Mouse (Mus musculus): ENCODE results near the gene Dut. TPM values are rescaled to one million over a fixed set of nuclear protein-coding genes. Genes with fewer than 3 reads are reported as not detected.

The Dut gene
- polyA plus RNA-seq (2016; fragmentation: Nextera tagmentation; extraction: Ambion mirVana) = 150 and 180 TPM in 2 replicates

DNA sequence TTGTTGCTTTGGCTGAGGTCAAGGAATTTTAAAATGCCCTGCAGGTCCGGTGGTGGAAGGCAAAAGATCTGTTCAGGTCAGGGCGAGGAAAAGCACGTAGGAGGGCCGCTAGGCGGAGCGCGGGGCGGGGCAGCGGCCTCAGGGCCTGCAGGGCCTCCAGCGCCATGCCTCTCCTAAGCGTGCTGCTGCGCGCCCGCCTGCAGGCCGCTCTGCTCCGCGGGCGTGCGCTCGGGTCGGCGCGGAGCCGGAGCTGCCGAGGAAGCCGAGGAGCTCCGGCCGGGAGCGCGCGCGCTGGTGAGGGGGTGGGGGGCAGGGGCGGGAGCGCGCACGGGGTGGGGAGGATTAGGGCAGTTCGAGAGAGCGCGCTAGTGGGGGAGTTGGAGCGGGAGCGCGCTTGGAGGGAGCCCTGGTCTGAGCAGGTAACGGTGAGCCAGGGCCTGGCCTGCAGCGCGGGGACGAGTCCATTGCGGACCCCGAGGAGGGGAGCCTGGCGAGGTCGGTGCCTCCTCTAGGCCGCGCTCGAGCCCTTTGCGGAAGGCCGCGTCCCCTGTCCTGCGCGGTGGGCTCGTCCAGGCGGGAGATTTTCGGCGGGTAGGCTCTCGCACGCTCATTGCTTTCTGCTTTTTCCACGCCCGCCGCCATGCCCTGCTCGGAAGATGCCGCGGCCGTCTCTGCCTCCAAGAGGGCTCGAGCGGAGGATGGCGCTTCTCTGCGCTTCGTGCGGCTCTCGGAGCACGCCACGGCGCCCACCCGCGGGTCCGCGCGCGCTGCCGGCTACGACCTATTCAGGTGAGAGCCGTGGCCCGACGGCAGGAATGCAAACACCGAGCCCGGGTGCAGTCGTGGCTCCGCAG lies at the start of gene Dut:
TSS of gene Dut (plus strand) at position 83 of the 854 bp plus-strand sequence.
- peak within 1 kb of the TSS; percentile 86 for H3K4me3 ChIP-seq

DNA sequence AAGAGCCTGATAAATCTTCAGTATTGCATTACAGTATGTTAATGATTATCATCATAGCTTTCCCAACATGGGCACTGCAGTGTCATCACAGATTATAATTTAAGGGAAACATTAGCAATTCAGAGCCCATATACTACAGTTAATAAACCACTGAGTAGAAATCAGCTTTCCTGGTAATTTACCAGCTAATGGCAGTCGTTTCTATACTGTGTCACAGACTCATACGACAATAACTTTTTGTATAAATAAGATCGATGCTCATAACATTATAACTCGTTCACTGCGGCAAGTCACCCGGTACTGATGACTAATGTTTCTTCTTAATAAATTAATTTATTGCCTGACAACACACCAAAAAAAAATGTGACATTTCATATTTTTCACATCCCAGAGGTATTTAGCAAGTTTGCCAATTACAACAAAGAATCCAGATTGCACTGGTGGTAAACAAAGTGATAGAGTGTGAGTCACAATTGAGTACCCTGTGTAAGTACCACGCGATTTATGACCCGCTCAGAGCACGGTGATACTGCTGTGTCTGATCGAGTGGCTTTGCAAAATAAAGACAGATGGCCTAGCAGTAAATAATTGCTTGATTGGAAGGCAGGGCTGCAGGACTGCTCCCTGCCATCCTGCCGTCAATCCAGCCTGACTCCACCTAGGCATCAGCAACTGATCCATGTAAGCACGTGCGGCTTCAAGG lies 37.9 kb upstream of the Dut start:
- WGBS = 81% methylated on average over 14 of the region's 14 CpGs
- Histone ChIP-seq H3K36me3 (no peaks in the 10 kb centered on the region), H3K27me3 (ENCODE audit: insufficient read depth, poor library complexity, severe bottlenecking) (no peaks in the 10 kb centered on the region), H3K9me3 (no peaks in the 10 kb centered on the region), H3K4me1 (peaks cover 11% of the 10 kb centered on the region), H3K27ac (no peak overlapping the region), H3K4me3 (no peak overlapping the region)
- DNase-seq (ENCODE audit: low spot score) = no peak

More for the DNA sequence above, at the start of gene Dut:
- Histone ChIP-seq H3K4me1 (peaks cover 16% of the 10 kb centered on the region; the same call in 1 of the 2 replicates), H3K9me3 (no peaks in the 10 kb centered on the region), H3K36me3 (peaks cover 27% of the 10 kb centered on the region), H3K27me3 (ENCODE audit: insufficient read depth, poor library complexity, severe bottlenecking) (no peaks in the 10 kb centered on the region), H3K27ac (peak within 1 kb of the TSS; percentile 96)
- WGBS = under 1% methylated on average over 95 of the region's 96 CpGs
- DNase-seq (ENCODE audit: low spot score) = peak; percentile 98

DNA sequence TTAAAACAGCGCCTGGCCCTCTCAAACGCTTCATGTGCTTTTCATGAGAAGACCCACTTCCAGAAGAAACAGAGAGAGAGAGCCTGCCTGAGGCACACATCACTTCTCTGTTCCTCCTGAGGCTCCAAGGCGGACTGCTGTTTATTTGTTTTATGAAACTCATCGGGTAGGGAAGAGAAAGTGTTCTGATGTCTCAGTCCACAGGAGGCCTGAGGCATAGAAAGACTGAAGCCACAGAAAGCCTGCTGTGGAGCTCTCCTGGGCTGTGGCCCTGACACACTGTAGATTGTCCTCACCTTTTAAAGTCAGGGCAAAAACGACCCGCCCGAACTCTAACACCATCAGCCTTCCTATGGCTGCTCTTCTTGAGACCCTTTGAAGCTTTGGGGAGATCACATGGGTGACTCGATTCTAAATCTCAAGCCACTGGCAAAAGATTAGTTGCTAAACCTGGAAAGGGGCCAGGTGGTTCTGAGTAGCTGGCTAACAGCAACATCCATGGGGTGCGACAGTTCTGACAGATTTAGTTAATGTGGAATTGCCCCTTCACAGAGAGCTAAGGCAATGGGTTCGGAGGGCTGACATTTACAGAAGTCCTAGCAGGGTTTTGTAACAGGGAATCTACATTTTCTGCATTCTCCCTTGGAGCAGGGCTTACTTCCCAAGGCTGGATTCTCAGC lies 35.0 kb upstream of the Dut start:
- Histone ChIP-seq H3K4me3 (no peak overlapping the region), H3K36me3 (no peaks in the 10 kb centered on the region), H3K27ac (0 out of 2 replicates have a peak overlapping the region, but pooled peaks have one; percentile 10), H3K27me3 (ENCODE audit: insufficient read depth, poor library complexity, severe bottlenecking) (no peaks in the 10 kb centered on the region), H3K9me3 (no peaks in the 10 kb centered on the region), H3K4me1 (peaks cover 11% of the 10 kb centered on the region)
- DNase-seq (ENCODE audit: low spot score) = no peak
- WGBS = 55% methylated on average over 10 of the region's 10 CpGs

DNA sequence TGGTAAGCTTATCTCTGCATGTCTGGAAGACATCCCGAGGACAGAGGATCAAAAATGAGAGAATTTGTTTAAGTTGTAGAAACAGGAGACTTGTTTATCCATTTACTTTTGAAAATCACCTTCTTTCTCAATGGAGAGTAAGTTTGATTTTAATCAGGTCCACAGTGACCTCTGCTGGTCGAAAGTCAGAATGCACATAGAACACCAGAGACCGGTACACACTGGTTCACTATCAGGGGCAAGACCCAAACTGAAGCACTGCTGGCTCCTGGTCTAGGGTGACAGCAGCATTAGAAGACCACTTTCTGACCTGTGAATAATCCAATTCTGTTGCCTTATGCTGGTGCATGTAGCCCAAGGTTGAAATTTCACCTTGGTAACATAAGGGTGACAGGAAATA lies 32.4 kb upstream of the Dut start:
- Histone ChIP-seq H3K9me3 (no peaks in the 10 kb centered on the region), H3K4me3 (no peak overlapping the region), H3K27ac (no peak overlapping the region), H3K4me1 (peaks cover 11% of the 10 kb centered on the region), H3K27me3 (ENCODE audit: insufficient read depth, poor library complexity, severe bottlenecking) (no peaks in the 10 kb centered on the region), H3K36me3 (no peaks in the 10 kb centered on the region)
- 4% methylated on average over 3 of the region's 3 CpGs for WGBS
- peak; percentile 82 for DNase-seq (ENCODE audit: low spot score)

DNA sequence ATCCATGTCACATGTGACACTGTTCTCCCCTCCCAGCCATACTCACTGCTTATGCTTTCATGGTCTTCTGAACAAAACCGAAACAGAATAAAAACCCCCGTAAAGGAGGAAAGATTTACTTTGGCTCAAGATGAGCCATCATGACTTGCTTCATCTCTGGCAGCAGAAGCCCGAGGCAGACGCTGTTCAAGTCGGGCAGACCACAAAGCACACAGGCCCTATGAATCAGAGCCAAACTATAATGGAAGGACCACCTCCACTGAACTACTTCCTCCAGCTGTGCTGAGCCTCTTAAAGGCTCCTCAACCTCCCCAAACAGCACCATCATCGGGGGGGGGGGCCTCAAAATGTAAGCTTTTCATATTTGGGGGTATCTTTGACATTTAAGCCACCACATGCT lies 29.7 kb upstream of the Dut start:
- H3K4me3 ChIP-seq = no peak overlapping the region
- 75% methylated on average over 6 of the region's 6 CpGs for WGBS

DNA sequence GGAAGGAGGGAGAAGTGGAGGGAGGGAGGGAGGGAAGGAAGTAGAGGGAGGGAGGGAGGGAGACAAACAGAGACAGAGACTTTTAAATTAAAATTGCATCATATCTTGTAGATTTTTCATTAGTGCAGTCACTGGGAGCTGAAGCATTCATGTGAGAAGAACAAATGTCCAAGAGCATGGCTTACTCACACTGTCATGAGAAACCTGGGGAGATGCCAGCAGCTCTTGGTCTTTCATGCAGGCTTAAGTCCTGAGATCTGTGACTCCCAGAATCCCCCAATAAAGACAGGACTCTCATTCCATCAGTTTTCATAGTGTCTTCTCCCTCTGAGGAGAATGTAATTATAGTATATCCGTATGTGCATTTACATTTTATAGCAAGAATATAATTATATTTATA lies 28.4 kb upstream of the Dut start:
- H3K27ac ChIP-seq = no peak overlapping the region
- H3K4me1 ChIP-seq = no peaks in the 10 kb centered on the region
- H3K36me3 ChIP-seq = no peaks in the 10 kb centered on the region
- DNase-seq (ENCODE audit: low spot score) = no peak
- H3K27me3 ChIP-seq (ENCODE audit: insufficient read depth, poor library complexity, severe bottlenecking) = no peaks in the 10 kb centered on the region
- no peaks in the 10 kb centered on the region for H3K9me3 ChIP-seq
- 84% methylated on average over 1 of the region's 1 CpGs for WGBS
- no peak overlapping the region for H3K4me3 ChIP-seq

More for the DNA sequence above, 29.7 kb upstream of the Dut start:
- no peaks in the 10 kb centered on the region for H3K9me3 ChIP-seq
- H3K27me3 ChIP-seq (ENCODE audit: insufficient read depth, poor library complexity, severe bottlenecking) = no peaks in the 10 kb centered on the region
- no peak for DNase-seq (ENCODE audit: low spot score)
- H3K36me3 ChIP-seq = no peaks in the 10 kb centered on the region
- H3K4me1 ChIP-seq = peaks cover under 1% of the 10 kb centered on the region; the same call in 1 of the 2 replicates
- H3K27ac ChIP-seq = no peak overlapping the region

DNA sequence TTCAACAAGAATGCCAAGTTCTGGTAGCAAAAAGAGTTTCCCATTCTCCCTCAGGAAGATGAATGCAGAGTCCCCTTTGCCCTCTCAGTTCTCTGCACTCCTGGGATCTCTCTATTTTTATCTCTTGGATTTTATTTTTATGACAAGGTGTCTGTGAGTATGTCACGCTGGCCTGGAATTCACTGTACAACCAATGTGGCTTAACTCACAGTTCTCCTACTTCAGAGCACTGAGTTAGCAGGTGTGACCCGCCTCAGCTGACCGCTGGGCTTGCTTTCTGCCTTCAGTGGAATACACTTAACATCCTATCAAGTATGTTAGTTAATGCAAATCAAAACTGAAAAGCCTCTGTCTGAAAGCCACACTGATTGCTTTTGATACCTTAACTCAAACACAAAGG lies 27.7 kb upstream of the Dut start:
- H3K4me3 ChIP-seq = no peak overlapping the region
- no peaks in the 10 kb centered on the region for H3K27me3 ChIP-seq (ENCODE audit: insufficient read depth, poor library complexity, severe bottlenecking)
- H3K36me3 ChIP-seq = no peaks in the 10 kb centered on the region
- WGBS = 69% methylated on average over 3 of the region's 3 CpGs
- no peaks in the 10 kb centered on the region for H3K9me3 ChIP-seq
- no peak overlapping the region for H3K27ac ChIP-seq
- no peaks in the 10 kb centered on the region for H3K4me1 ChIP-seq
- no peak for DNase-seq (ENCODE audit: low spot score)

DNA sequence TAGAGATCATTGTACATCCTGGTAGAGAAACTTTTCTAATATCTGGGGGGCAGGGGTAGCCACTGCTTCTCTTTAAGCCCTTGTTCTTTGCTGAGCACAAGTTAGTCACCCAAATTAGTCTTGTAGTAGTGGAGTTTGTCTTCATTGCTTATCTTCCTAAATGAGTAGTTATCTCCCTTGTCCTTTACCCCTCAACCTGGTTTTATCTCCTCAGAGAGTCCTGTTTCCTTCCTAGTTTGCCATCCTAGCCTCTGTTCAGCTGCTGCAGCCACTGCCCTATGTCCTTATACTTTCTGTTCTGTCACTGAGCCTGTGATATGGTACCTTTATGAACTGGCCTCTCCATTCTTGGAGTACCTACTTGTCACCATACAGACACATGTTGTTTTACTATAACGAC lies 25.3 kb upstream of the Dut start:
- Histone ChIP-seq H3K9me3 (no peaks in the 10 kb centered on the region), H3K27ac (no peak overlapping the region), H3K27me3 (ENCODE audit: insufficient read depth, poor library complexity, severe bottlenecking) (no peaks in the 10 kb centered on the region), H3K4me3 (no peak overlapping the region), H3K4me1 (no peaks in the 10 kb centered on the region), H3K36me3 (no peaks in the 10 kb centered on the region)
- no peak for DNase-seq (ENCODE audit: low spot score)
- 71% methylated on average over 1 of the region's 1 CpGs for WGBS

DNA sequence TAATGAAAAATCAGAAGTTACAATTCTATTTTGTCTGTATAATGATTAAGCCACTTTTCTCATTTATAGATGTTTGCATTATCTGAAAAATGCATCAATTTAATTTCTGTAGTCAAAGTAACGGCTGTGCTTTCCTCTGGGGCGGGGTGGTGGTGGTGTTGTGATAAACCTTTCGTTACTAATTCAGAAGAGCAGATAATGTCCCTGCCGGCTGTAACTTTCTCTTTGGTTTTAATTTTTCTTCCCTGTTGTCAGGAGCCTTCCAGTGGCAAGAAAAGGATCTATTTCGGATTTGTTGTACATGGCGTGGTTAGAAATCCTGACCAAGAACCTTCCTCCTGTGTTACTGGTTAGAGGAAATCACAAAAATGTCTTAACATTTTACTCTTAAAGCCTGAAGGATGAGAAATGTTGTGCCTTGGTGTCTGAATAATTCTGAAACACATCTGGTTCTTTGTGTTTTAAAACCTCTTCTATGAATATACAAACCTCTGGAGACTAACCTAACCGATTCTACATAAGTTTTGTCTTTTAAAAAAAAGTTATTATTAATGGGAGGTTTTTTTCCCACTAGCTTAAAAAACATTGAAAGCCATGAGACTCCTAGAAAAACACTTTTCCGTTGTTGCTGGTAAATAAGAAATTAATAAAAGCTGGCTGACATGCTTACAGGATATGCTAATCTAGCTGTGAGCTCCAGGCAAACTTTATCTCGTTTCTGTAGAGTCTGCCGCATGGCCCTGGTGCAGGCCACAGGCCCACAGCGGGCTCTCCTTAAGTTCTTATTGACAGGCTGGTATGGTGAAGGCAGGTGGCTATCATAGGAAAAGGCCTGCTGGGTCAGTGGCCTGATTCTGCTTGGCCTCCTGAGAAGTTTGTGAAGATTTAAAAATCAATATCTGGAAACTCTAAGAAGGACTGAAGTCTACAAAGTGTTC lies 18.2 kb upstream of the Dut start:
- no peaks in the 10 kb centered on the region for H3K36me3 ChIP-seq
- no peak overlapping the region for H3K27ac ChIP-seq
- H3K27me3 ChIP-seq (ENCODE audit: insufficient read depth, poor library complexity, severe bottlenecking) = no peaks in the 10 kb centered on the region
- no peak for DNase-seq (ENCODE audit: low spot score)
- 55% methylated on average over 11 of the region's 11 CpGs for WGBS
- H3K4me3 ChIP-seq = no peak overlapping the region
- H3K9me3 ChIP-seq = no peaks in the 10 kb centered on the region
- no peaks in the 10 kb centered on the region; the same call in 1 of the 2 replicates for H3K4me1 ChIP-seq

DNA sequence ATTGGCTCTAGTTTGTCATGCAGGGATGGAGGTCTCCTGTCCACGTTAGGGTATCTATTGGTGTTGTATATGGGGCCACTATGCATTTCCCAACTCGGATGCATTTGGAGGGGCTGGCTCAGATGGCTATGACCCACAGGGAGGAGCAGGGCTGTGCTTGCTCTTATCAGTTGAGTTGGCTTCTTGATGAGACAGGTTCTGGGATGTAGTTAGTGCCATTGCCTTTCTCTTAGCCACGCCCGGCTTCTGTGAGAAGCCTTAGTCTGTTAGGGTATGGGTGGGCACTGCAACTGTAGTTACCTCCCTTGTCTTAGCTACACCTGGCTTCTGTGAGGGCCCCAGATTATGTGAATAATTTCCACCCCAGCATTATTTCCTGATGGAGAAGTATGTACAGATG lies 14.8 kb upstream of the Dut start:
- DNase-seq (ENCODE audit: low spot score) = no peak
- no peaks in the 10 kb centered on the region; the same call in 1 of the 2 replicates for H3K4me1 ChIP-seq
- H3K27me3 ChIP-seq (ENCODE audit: insufficient read depth, poor library complexity, severe bottlenecking) = no peaks in the 10 kb centered on the region
- H3K4me3 ChIP-seq = no peak overlapping the region
- no peak overlapping the region for H3K27ac ChIP-seq
- no peaks in the 10 kb centered on the region for H3K9me3 ChIP-seq
- H3K36me3 ChIP-seq = no peaks in the 10 kb centered on the region
- WGBS = 79% methylated on average over 4 of the region's 4 CpGs

DNA sequence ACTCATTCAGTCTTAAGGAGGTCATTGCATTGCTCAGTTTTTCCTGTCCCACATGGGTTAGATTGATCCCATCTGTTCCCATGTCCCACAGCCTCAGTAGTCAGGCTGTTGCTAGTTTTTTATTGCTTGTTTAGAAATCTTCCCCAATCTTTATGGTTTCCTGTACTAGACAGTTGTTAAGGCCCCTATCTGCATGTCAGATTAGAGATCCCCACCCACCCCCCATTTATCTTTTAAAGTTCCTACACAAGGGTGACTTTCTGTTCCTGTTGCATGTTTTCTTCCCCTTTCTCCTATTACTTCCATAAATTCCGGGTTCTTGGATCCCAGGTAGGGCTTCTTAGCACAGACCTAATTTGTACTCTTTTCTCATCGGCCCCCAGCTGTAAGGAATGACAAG lies 13.5 kb upstream of the Dut start:
- WGBS = 82% methylated on average over 2 of the region's 2 CpGs

DNA sequence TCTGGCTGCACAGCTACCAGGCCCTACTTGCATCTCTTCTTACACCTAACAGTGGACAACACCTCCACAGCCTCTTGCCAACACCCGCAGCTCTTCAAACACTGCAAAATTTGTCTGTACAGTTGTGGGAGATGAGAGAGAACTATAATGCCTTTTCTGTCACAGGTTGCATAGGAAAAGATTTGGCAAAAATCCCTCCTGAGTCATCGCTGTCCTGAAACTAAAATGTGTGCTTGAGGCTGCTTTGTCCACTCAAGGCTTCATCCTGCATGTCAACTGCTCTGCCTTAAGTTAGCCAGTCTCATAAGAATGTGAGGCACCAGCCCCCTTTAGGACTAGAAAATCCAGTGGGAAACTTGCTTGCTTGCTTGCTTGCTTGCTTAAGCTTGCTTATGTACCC lies 12.9 kb upstream of the Dut start:
- DNase-seq (ENCODE audit: low spot score) = no peak
- Histone ChIP-seq H3K36me3 (no peaks in the 10 kb centered on the region), H3K27me3 (ENCODE audit: insufficient read depth, poor library complexity, severe bottlenecking) (no peaks in the 10 kb centered on the region), H3K4me1 (no peaks in the 10 kb centered on the region; the same call in 1 of the 2 replicates), H3K4me3 (no peak overlapping the region), H3K9me3 (no peaks in the 10 kb centered on the region), H3K27ac (no peak overlapping the region)
- WGBS = 80% methylated on average over 2 of the region's 2 CpGs

More for the DNA sequence above, 13.5 kb upstream of the Dut start:
- Histone ChIP-seq H3K4me3 (no peak overlapping the region), H3K4me1 (no peaks in the 10 kb centered on the region; the same call in 1 of the 2 replicates), H3K9me3 (no peaks in the 10 kb centered on the region), H3K27me3 (ENCODE audit: insufficient read depth, poor library complexity, severe bottlenecking) (no peaks in the 10 kb centered on the region), H3K36me3 (no peaks in the 10 kb centered on the region), H3K27ac (no peak overlapping the region)
- no peak for DNase-seq (ENCODE audit: low spot score)
